Mouse (Mus musculus) spleen, adult 2 months (tissue): ENCODE data around the gene Cldn22. TPM values are rescaled to one million over a fixed set of nuclear protein-coding genes. Genes with fewer than 3 reads are reported as not detected.

Experiments used
- DNase-seq, 2 experiments: peaks; one replicate each; pipeline versions ENCODE4 v3.0.0 to v3.0.0-alpha.2; 2012 to 2021; ENCODE audit warnings: low spot score in 2 of 2, low read depth in 1 of 2
- H3K27ac ChIP-seq: fragments of 200-500 bp; 2 replicates; pipeline ENCODE4 v1.5.1; 2012; ENCODE audit warnings: low read length, inconsistent platforms; ENCODE audit not compliant: insufficient read depth
- H3K27me3 ChIP-seq: fragments of 200-500 bp; 2 replicates; pipeline ENCODE4 v1.6.1; 2012; ENCODE audit warnings: mild to moderate bottlenecking, moderate library complexity, low read length, inconsistent platforms; ENCODE audit not compliant: control insufficient read depth, insufficient read depth
- H3K36me3 ChIP-seq: fragments of 200-500 bp; 2 replicates; pipeline ENCODE4 v1.6.1; 2012; ENCODE audit warnings: mild to moderate bottlenecking, low read length, inconsistent platforms; ENCODE audit not compliant: control insufficient read depth, insufficient read depth
- H3K4me1 ChIP-seq: fragments of 200-500 bp; 2 replicates; pipeline ENCODE4 v1.6.1; 2011; ENCODE audit warnings: inconsistent platforms; ENCODE audit not compliant: control insufficient read depth, insufficient read depth, insufficient read length
- H3K4me3 ChIP-seq: fragments of 200-500 bp; 2 replicates; pipeline ENCODE4 v1.5.1; 2011; ENCODE audit warnings: mild to moderate bottlenecking, inconsistent platforms; ENCODE audit not compliant: insufficient read depth, insufficient read length; ENCODE audit errors: extremely low read depth
- CTCF ChIP-seq: fragments of 200-500 bp; IDR thresholded peaks from 2 replicates; pipeline ENCODE4 v1.5.1; 2011; ENCODE audit warnings: mild to moderate bottlenecking, inconsistent platforms; ENCODE audit not compliant: insufficient read depth, insufficient read length, insufficient replicate concordance; ENCODE audit errors: extremely low read depth
- POLR2A ChIP-seq: fragments of 200-500 bp; IDR thresholded peaks from 2 replicates; pipeline ENCODE4 v1.6.1; 2011; ENCODE audit warnings: low read depth, low read length, inconsistent platforms
- WGBS: fragments of 180-500 bp; shearing (Covaris S2); methylation state at CpG from one replicate; pipeline ENCODE4 v1.1.7; 2018; 5-methylcytosine and 5-hydroxymethylcytosine counted together
- polyA plus RNA-seq: library from polyadenylated mRNA; depleted of rRNA; stranded (reverse); fragments of >200 nt; gene quantifications from 2 replicates; pipeline ENCODE4 v1.2.3, GENCODE M21; 2012; rRNA removed

Cldn22 gene
- 0.09 and 0.21 TPM in 2 replicates for polyA plus RNA-seq

DNA sequence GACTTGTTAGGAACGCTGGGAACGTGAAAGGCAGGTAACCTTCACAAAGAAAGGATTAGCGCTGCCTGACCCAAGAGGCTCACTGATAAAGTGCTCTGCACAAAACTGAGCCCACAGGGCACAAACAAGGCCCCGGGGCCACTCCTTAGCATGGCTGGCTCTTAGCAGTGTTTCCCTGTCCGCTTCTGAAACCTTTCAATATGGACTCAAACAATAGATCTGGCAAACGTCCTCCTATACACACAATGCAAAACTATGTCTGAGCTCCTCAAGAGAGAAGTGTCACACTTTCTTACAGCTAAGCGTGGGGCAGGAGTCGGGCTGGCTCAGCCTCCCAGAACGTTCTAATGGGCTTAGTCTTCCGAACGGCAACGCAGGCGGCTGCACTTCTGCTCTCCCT, at the start of gene Cldn22:
Gene Cldn22 (plus strand): TSS at position 301 of the 400 bp plus-strand sequence.
- H3K4me3 ChIP-seq, result no peak within 1 kb of the TSS
- H3K27me3 ChIP-seq, result no peaks in the 10 kb centered on the region
- no peak for DNase-seq
- WGBS, result 86% methylated on average over 13 of the region's 13 CpGs
- no peak within 1 kb of the TSS for H3K27ac ChIP-seq
- no peak for TF ChIP-seq POLR2A
- TF ChIP-seq CTCF, result no peak
- H3K4me1 ChIP-seq, result no peaks in the 10 kb centered on the region
- H3K36me3 ChIP-seq, result no peaks in the 10 kb centered on the region

DNA sequence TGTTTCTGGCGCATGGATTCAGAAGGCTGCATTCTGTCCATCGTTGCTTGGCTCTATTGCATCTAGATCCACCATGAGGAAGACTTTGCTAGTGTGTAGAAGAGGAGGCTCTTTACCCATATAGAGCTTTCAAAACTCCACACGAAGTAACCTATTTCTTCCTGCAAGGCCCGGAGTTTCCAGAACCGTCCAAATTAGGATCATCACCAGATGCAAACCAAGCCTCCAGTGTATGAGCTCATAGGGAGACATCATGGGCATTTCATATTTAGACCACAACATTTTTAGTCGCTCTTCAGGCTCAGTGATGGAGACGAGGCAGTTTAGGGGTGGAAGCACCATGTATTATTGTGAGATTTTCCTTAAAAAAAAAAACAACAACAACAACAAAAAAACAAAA, 46.9 kb upstream of the Cldn22 start:
- TF ChIP-seq CTCF (no peak), POLR2A (no peak)
- no peak overlapping the region for H3K4me3 ChIP-seq
- H3K36me3 ChIP-seq, result no peaks in the 10 kb centered on the region
- no peaks in the 10 kb centered on the region for H3K4me1 ChIP-seq
- no peak overlapping the region for H3K27ac ChIP-seq
- H3K27me3 ChIP-seq, result no peaks in the 10 kb centered on the region
- DNase-seq, result no peak
- WGBS, result 89% methylated on average over 7 of the region's 7 CpGs

DNA sequence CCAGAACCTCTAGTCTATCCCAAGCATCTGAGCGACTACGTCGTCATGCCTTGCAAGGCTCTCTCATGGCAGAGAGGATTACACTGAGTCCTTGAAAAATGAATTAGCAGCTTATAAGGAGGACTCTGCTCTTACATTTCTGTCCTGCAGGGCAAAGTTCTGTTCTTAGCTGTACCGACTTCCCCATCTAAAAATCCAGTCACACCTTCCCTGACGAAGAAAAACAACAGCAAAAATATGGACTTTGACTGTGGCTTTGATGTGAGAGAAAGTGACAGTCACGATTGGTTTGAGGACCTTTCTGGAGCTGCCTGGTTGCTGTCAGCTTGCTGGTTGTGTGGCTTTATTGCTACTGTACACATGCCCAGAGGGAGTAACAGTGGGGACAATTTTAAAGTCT, 44.7 kb upstream of the Cldn22 start:
- Histone ChIP-seq H3K4me3 (no peak overlapping the region), H3K27me3 (no peaks in the 10 kb centered on the region), H3K4me1 (no peaks in the 10 kb centered on the region), H3K36me3 (no peaks in the 10 kb centered on the region), H3K27ac (no peak overlapping the region)
- no peak for DNase-seq
- WGBS, result 73% methylated on average over 6 of the region's 6 CpGs
- TF ChIP-seq CTCF, result no peak
- no peak for TF ChIP-seq POLR2A

- TF ChIP-seq POLR2A (no peak), CTCF (no peak)
- no peaks in the 10 kb centered on the region for H3K27me3 ChIP-seq
- no peak overlapping the region for H3K27ac ChIP-seq
- WGBS, result 90% methylated on average over 4 of the region's 4 CpGs
- no peak overlapping the region for H3K4me3 ChIP-seq
- no peaks in the 10 kb centered on the region for H3K36me3 ChIP-seq
- no peak for DNase-seq
- H3K4me1 ChIP-seq, result no peaks in the 10 kb centered on the region
These were observed 42.4 kb upstream of the Cldn22 start for GRCm38 (mm10) chr8:47781881-47782280.

- 91% methylated on average over 2 of the region's 2 CpGs for WGBS
These were observed 40.7 kb upstream of the Cldn22 start for GRCm38 (mm10) chr8:47783544-47783943.

GRCm38 (mm10) chr8:47783944-47784343, 40.3 kb upstream of the Cldn22 start:
- no peak for DNase-seq
- Histone ChIP-seq H3K4me3 (no peak overlapping the region), H3K36me3 (no peaks in the 10 kb centered on the region), H3K27me3 (no peaks in the 10 kb centered on the region), H3K4me1 (no peaks in the 10 kb centered on the region), H3K27ac (no peak overlapping the region)
- 87% methylated on average over 6 of the region's 6 CpGs for WGBS
- TF ChIP-seq CTCF (no peak), POLR2A (no peak)

More at GRCm38 (mm10) chr8:47783544-47783943, 40.7 kb upstream of the Cldn22 start:
- no peaks in the 10 kb centered on the region for H3K36me3 ChIP-seq
- no peak overlapping the region for H3K27ac ChIP-seq
- no peak overlapping the region for H3K4me3 ChIP-seq
- no peak for DNase-seq
- TF ChIP-seq POLR2A, result no peak
- no peak for TF ChIP-seq CTCF
- H3K27me3 ChIP-seq, result no peaks in the 10 kb centered on the region
- H3K4me1 ChIP-seq, result no peaks in the 10 kb centered on the region

GRCm38 (mm10) chr8:47784436-47784835, 39.8 kb upstream of the Cldn22 start:
- WGBS, result 92% methylated on average over 7 of the region's 7 CpGs

More at GRCm38 (mm10) chr8:47784436-47784835, 39.8 kb upstream of the Cldn22 start:
- Histone ChIP-seq H3K4me3 (no peak overlapping the region), H3K27ac (no peak overlapping the region), H3K27me3 (no peaks in the 10 kb centered on the region), H3K4me1 (no peaks in the 10 kb centered on the region), H3K36me3 (no peaks in the 10 kb centered on the region)
- no peak for DNase-seq
- no peak for TF ChIP-seq CTCF
- TF ChIP-seq POLR2A, result no peak
